Mouse (Mus musculus) gastrocnemius, postnatal 36 days (tissue): ENCODE results near the gene Prkg1. TPM values are rescaled to one million over a fixed set of nuclear protein-coding genes. Genes with fewer than 3 reads are reported as not detected.

ENCODE experiments used
- DNase-seq, 2 experiments: peaks; one replicate each; pipeline ENCODE4 v3.0.0; 2022
- intact Hi-C: fragments of 180-260 bp; cut with DNase I; formaldehyde crosslinking; loops from one replicate; pipeline ENCODE4 v1.15.1; 2025
- total RNA-seq, 2 experiments: library from RNA; stranded (reverse); gene quantifications; 2 replicates each; pipeline ENCODE4 v1.2.3; 2021

Prkg1 gene
- total RNA-seq, 2 experiments from 2014 or later = 23.1 to 37.4 TPM

DNA sequence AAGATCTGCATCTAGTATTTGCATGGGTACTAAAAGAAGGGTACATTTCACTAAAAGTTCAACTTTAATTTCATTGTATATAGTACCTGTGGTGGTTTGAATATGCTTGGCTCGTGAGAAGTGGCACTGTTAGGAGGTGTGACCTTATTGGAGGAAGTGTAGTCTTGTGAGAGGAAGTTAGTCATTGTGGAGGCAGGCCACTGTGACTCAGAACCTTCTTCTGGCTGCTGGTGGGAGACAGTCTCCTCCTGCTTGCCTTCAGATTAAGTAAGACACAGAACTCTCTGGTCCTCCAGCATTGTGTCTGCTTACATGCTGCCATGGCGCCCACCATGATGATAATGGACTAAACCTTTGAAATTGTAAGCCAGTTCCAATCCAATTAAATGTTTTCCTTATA, 984.0 kb downstream of the Prkg1 start:
- no peak for DNase-seq
- intact Hi-C loops = no loop called here

DNA sequence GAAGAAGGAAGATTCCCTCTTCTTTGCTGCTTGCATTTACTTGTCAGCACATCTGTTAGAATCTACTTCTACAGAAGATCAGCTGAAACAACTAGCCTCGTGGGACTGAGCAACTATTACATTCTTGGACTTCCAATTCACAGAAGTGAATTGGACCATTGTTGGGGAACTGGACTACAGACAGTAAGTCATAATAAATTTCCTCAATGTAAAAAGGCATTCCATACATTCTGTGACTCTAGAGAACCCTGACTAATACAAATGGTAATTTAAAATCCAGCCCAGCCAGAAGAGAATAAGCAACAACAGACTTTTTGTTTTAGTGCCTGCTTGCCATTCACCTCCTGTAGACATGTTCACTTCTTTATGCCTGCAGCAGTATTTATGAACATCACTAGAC, 996.5 kb downstream of the Prkg1 start:
- intact Hi-C loops = no loop called here
- no peak for DNase-seq

DNA sequence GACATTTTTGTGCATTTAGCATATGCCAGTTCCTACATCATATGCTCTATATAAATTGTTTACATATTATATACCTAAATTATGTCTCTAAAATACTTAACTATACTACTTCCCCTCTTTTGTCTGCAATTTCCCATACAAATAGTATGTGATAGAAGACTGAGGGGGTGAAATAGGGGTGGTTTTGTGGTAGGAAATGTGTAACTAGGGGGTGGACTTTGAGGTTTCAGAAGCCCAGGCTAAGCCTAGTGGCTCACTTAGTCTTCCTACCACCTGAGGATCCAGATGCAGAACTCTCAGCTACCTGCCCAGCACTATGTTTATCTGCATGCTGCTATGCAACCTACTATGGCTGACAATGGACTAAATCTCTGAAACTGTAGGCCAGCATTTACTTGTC, 1020.4 kb downstream of the Prkg1 start:
- intact Hi-C loops = no loop called here
- DNase-seq = no peak

DNA sequence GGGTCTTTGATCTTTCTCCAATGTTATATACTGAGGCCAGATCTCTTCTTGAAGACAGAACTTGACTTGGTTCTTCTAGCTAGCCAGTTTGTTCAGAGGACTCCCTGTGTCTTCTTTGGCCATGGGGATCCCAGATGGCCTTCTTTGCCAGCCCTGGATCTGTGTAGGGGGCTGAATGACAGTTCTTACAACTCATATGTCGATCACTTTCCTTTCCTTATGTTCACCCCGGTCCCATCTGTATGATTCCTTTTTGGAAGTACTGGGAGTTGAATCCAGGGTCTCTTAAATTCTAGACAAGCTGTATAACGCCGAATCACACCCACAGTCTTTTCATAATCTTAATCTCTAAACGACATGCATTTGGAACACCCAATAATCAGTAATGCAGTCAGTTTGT, 1065.7 kb downstream of the Prkg1 start:
- intact Hi-C loops = no loop called here
- no peak for DNase-seq

DNA sequence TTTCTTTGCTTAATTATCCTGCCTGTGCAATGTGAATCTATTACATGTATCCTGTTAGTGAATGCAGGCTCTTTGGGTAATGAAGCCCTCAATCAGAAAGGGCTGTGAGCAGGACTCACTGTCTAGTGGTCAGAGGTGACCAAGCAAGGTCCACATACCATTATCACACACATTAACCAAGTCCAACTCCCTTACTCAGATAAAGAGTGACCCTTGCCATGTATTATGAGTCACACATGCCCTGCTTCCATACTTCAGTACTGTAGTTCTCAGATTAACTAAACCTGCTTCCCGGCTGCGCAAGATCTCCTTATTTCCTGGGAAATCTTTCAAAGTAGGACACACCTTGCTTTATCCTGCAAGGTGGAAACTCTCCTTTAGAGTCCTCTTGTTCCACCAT, 1073.6 kb downstream of the Prkg1 start:
- DNase-seq = no peak
- intact Hi-C loops = no loop called here

DNA sequence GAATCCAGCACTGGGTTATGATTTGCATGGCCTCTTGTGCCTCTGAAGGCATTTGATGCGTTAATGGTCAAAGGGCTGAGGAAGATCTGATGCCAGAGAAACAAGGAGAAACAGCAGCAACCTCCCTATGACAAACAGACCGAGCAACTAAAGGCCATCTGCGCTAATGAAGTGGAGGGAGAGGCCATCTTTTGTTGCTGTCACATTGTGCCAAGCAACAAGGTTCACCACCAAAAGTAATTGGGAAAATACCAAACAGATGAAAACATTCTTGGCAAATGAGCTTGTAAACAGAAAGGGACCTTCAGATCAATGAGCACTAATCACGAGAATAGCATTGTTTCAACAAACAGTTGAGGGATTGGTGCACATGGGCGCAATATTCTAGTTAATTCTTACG, 1074.1 kb downstream of the Prkg1 start:
- intact Hi-C loops = no loop called here
- no peak for DNase-seq

DNA sequence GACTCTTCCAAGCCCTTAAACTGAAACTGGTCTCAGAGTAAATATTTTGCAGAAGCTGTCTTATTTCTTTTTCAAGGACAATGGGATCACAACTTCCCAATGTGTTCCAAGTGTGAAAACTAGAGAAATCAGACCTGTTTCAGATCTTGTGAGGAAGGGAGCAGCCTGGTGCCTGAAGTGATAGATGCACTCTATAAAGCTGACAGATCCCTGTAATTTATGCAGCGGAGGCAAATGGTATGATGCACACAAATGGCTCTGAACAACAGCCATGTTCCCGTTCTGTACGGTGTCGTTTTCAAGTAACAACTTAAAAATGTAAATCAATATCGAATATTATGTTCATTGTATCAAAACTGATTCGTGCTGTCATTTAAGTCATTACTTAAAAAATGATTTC, 1076.9 kb downstream of the Prkg1 start:
- intact Hi-C loops = no loop called here
- DNase-seq = no peak

DNA sequence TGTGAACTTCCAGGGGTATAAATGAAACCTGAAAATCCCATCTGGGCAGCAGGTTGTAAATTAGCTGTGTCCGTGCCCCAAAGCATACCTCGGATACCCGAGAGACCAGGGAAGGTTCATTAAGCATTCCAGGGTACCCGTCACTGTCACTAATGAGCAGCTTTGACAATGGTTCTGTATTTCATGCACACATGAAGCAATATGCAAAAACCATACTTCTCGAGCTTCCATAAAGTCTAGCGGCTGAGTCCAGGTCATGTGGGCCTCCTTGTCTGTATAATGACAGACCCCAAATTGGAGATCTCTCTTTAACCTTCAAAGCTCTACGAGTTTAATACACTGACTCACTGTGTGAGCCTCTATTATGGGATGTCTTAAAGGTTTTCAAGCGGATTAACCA, 1088.5 kb downstream of the Prkg1 start:
- intact Hi-C loops = no loop called here
- DNase-seq = no peak

DNA sequence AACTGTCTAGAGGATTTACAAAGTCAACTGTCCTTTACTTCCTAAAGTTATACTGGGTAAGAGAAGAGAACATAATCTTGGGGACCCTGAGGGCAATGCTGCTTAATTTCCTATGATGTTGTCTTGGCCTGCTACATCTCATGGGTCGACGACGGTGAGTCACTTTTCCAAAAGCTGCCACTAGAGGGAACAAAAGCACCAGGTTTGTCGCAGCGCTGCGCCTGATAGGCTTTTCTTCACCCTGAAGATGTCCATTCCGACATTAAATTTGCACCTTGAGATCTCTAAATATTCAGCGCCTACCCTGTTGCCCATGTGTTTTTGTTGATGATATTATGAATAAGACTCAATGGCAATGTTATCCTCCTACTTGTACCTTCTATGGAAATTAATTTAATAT, 1100.6 kb downstream of the Prkg1 start:
- intact Hi-C loops = loop anchor here (10.0 kb wide), 1 partner anchor 181 kb away; no protein-coding TSS in a partner anchor
- DNase-seq = peak in 1 of 2 experiments; percentile 36

DNA sequence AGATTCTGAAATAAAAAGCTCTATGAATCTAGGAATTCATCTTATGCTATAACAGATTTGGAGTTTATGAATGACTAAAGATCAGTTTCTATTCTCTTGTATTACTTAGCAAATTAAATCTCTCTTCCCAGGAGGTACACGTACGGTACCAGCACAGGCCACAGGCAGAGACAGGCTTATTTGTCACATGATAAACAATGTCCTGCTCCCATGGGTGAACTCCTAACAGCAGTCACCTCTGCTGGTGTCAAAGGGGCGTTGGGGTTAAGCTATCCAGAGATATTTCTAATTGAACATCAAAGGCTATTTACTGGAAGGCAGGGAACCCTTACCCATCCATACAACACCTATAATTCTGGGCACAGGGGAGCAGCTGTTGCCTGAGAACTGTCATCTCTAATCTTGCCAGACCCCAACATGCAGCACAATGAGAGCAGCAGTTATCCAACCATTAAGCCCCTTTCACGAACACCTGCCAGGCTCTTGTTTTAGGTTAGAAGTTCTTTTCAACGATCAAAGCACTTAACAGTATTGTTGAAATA, 1122.1 kb downstream of the Prkg1 start:
- intact Hi-C loops = no loop called here
- no peak for DNase-seq

DNA sequence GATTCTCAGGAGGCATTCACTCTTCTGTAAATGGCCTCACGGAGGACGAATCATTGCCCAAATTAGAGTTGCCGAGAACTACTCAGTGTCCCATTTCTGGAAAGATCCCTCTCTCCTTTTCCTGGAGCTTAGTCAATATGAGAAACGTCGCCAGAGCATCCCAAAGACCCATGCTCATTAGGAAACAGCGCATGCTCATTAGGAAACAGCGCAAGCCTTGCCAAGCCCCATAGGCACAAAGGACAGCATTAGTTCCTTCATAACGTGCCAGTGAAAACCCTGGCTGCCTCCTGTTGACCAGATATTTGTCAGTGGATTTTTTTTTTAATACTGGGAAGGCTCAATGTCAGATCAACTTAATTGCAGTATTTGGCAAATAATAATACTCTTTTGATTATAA, 1127.4 kb downstream of the Prkg1 start:
- no peak for DNase-seq
- intact Hi-C loops = no loop called here

DNA sequence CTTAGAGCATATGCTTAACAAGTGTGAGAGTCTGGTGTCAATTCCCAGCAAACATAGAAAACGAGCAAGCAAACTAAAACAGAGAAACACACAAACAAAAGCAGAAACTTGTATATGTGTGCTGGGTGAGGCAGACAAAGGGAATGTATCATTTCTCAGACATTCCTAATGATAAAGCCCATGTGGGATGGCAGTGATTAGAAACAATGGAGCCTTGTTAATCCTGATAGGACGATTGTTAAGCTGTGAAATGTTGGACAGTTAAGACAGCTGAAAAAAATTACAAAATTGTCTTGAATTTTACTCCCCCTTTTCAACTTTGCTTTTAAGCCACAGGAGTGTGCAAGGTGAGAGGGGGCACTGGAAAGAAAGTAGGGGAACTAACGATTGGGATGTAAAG, 1133.8 kb downstream of the Prkg1 start:
- intact Hi-C loops = no loop called here

DNA sequence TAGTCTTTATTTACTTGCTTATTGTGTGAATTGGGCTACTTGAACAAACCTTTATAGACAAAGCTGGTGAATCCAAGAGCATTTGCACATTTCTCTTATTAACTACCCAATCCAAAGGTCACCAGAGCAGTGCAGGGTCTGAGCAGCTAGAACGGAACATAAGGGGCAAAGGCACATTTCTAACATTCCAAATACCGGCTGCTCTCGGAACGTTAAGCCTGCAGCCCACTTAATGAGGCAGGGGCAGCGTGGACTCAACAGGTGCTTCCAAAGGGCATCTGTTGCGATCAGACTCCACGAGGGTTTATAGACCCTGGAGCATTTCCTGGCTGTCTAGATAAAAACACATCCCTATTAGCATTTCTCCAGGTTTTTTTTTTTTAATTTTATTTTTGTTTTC, 1138.8 kb downstream of the Prkg1 start:
- no peak for DNase-seq
- intact Hi-C loops = no loop called here

More for the DNA sequence above, 1133.8 kb downstream of the Prkg1 start:
- DNase-seq = no peak

DNA sequence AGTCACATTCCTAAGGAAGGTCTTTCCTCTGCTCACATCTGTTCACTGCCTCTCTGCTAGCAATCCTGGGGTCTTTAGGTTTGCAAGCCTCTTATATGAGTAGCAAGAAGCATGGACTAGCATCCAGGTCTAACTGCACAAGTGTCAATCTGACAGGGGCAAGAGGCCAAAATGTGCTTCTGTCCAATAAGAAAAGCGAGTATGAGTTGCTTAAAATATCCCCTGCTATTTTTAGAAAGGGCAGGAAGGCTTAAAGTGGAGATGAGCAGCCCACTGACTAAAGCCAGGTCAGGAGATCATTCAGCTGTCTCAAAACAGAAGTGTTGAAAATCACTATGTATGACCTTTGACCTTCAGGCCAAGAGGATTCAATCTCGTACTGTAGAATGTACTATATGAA, 1139.4 kb downstream of the Prkg1 start:
- intact Hi-C loops = no loop called here
- DNase-seq = peak in 1 of 2 experiments; percentile 17

DNA sequence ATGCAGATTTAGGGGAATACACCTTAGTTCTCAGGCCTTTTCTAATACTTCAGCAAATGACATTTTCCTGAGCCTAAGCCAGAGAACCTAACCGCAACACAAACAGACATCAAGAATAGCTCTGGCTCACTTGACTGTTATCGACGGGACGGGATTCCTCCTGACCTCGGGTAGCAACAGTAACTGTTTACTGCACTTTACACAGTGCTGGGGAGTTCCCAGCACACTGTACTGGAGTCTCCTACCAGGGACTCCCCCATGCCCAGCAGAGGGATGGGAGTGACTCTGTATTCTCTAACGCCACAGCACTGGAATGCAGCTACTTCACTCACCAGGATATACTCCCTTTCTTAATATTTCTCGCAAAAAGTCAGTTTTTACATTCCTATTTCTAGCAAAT, 1141.2 kb downstream of the Prkg1 start:
- intact Hi-C loops = no loop called here
- no peak for DNase-seq

DNA sequence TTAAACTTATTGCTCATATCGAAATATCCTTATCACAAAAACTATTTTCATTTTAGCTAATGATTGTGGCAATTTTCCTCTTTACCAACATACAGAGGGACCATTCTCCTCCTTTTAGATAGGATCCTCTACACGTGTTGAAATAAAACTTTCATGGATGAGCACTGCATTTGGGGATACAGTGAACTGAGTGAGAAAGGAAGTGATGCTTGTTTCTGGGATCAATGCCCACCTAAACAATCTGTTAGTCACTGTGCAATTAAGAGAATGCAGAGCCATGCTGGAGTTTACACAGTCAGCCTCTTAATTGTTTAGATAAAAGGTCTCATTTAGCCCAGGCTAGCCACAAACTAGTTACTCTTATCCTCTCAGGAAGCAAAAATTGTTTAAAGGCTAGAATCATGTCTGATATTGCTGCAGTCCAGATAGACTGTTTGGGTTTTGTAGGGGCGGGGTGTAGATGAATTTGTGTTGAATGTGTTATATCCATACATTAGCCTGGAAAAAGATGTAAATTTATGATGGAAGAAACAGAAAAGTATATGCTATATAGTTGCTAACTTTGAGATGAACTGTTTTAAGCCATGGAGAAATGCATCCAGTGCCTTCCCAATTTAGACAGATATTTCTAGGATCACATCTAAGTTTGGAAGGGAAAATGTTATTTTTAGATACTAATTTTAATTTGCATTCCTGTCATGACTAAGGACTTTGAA, 1151.5 kb downstream of the Prkg1 start:
- intact Hi-C loops = no loop called here
- DNase-seq = no peak

DNA sequence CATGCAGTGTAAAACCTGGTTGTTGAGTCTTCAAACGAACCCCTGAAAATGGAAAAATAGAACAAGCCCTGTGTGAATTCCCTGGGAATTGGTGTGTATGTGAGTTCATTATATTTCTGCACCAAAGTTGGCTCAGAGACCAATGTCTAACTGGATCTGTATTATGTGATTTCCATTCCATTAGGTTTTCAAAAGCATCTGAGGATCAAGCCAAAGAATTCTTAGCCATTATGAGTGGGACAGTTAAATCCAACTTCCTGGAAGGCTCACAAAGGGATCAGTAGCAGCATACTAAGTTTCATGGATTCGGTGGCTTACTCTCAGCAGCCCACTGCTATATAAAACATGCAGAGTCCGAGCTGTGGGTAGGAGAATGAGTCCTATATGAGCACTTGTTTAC, 1178.5 kb downstream of the Prkg1 start:
- no peak for DNase-seq
- intact Hi-C loops = no loop called here

DNA sequence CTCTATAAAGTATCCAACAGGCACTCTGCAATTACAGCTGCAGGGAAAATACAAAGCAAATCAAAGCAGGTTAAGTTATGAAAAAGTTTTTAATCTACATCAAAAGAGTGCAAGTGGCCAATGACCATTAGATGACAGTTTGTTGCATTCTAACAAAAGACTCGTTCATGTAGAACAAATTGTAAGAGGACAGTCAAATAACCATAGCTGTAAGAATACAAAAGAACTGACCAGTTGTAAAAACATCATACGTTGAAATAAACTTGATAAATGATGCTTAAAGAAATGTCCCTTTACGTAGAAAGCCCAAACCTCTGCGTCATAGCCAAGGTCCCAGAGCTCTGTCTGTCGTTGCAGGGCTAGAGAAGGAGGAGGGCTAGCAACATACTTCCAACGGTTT, 1200.3 kb downstream of the Prkg1 start:
- intact Hi-C loops = no loop called here
- DNase-seq = no peak

DNA sequence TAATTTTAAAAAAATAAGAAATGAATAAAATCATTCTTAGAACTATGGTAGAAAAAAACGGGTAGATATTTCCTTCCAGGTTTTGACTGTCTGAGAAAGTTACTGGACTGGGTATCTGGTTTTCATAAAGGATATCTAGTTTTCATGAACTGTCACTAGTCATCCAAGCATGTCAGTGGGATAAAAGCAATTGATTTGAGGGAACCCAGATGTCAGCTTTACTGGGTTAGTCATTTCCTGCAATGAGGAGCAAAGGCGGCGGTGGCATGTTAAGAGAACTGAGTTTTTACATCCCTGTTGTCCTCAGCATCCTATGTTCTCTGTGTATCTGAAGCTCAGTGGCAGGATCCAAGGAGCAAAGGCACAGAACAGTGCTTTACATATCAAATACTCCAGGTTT, 1201.0 kb downstream of the Prkg1 start:
- intact Hi-C loops = no loop called here
- no peak for DNase-seq

DNA sequence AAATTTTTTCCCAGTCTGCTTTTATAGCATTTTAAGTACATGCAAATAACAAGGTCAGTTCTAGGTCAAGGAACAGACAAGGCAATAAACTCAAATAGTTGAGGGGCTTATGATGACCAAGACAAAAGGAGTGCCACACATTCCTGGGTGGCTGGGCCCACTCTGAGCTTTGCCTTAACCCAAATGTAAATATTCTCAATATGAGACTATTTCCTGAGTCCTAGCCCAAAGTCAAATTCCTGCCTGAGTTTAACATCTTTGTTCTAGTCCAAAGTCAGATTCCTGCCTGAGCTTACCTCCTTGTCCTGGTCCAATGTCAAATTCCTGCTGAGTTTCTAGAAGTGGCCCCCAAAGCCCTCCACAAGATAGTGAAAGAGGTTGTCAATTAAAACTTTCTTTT, 1206.8 kb downstream of the Prkg1 start:
- intact Hi-C loops = no loop called here
- DNase-seq = no peak

DNA sequence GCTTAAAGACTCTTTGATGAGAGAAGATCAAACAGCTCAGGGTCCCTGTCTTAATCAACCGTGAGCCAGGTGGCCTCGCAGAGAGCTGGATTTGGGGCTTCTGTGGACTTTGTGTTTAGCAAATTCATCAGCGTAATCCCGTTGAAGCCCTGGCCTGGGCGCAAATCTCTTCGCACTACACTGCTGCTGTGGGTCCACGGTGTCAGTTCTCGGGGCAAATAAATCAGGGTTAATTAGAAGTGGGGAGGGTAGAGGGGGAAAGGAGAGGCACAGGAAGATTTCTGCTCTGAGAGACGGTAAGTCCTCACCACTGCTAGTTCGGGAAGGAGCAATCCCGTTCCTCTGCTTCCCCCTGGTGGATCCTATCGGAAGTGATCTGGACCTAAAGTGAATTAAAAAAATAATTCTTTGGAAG, 1210.4 kb downstream of the Prkg1 start:
- peak; percentile 24 to 46 for DNase-seq
- intact Hi-C loops = loop anchor here (2.0 to 5.0 kb wide), 2 partner anchors 122 to 306 kb away; no protein-coding TSS in a partner anchor

DNA sequence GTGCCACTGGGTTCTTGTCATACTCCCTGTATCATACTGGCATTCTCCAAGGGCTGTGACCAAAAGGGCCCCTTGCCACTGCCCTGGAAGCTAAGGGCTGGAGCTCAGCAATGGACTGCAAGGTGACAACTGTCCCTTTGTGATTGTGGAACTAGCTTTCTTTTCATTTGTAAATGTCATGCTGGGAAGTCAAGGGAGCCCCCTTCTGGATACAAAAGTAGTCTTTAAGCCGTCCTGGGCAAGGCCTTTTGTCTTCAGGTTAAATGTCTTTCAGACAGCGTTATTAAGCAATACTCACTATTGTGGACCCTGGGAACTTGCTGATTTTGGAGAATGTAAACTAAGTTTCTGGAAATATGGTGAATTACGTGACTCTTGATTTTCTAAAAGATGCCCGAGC, 1211.1 kb downstream of the Prkg1 start:
- intact Hi-C loops = loop anchor here (2.0 to 5.0 kb wide), 2 partner anchors 121 to 305 kb away; no protein-coding TSS in a partner anchor
- no peak for DNase-seq
